Mouse (Mus musculus) thymus, postnatal 10 days (tissue): ENCODE data around the gene Msantd3.

ENCODE experiments used
- DNase-seq, 2 experiments: peaks; one replicate each; pipeline ENCODE4 v3.0.0; 2021; ENCODE audit warnings: low spot score in 2 of 2

The Msantd3 gene

DNA sequence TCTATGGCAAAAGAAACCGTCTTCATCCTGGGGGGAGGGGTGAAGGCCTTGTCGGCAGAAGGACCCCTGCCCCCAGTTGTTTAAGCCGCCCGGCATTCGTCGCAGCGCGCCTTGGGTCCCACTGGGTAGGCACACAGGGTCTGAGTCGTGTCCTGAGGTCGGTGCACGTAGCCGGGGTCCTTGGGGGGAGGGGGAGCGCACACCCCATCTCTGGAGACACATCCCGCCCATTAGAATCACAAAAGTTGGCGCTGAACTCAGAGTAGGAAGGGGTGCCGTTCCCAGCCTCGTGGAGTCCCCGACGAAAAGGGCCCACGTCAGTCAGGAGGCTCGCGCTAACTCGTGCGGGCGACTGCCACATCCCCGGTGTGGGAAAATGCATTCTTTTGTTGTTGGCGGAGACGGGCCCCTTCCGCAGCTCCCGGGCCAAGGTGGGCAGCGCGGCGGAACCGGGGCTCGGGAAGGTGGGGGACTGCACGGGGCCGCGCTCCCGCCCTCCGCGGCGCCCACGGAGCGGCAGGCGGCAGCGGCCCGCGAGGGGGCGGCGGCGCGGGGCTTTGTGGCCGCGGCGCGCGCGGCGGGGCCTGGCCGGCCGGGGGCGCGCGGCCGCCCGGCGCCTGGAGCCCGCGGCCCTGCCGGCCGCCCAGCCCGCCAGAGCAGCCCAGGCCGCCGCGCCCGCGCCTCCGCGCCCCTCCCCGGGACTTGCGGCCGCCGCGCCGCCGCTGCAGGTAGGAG is at the start of gene Msantd3:
Gene Msantd3 (plus strand): TSS at position 95 of the 735 bp plus-strand sequence.
- DNase-seq = peak; percentile 5 to 7

DNA sequence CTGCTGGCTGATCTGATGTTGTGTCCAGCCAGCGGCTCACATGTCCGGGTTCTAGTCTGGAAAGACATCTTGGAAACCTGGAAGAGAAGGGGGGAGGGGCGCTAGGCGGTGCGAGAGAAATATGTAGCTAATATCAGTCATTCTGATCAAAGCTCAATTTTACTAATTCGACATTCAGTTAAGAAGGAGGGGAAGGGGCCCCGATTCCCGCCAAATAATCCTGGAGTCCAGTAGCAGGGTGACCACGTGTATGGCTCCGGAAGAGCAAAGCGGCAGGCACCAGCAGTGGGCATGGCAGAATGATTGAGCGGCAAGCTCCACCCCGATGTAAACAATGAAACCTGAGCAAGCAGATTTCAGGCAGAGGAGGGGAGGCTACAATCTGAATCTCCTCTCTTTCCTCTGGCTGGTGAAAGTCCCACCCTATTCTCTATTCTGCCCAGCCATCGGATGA is 48.4 kb upstream of the Msantd3 start:
- no peak for DNase-seq

DNA sequence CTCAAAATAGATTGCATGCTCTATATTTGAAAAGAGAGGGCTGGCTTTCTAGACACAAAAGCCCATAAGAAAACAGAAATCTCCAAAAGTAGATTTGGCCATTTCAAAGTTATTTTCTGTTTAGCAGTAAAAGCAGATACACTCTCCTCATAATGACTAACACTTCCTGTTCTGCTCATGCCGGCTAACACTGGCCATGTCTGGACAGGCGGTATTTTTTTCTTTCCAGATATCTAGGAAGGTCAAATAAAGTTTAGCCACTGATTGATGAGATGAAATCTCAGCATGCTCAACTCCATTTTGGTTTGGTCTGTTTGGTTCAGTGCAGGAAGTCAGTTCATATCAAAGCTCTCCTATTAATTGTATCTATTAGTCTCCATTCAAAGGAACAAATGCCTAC is 47.2 kb upstream of the Msantd3 start:
- no peak for DNase-seq

DNA sequence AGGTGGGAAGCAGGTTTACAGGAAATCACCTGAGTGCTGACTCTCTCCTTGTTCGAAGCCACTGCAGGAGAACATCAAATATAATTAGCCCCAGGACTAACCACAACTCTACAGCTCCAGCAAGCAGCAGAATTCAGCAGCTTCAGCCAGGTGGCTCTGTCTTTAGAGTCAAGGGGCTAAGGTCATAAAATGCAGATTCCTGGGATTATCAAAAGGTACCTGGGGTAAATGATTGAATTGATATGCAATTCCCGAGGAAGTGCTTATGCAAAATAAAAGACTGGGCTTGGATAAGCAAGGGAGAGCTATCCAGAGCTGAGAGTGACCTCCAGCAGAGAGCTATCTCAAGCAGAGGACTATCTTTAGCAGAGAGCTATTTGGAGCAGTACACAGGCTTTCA is 28.9 kb upstream of the Msantd3 start:
- no peak for DNase-seq

DNA sequence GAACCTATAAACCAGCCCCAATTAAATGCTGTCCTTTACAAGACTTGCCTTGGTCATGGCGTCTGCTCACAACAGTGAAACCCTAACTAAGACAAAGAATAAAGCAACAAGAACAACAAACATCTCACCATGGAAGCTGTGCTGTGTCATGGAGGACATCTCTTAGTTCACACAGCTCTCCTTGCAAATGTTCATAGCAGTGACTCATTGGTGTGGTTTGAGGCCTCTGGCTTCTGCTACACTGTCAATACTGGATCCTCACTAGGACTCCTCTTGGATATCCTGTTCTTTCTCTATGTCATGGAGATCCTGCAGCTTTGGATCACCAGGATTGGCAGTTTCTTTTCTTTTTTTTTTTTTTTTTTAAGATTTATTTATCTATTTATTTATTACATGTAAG is 10.2 kb upstream of the Msantd3 start:
- no peak for DNase-seq

DNA sequence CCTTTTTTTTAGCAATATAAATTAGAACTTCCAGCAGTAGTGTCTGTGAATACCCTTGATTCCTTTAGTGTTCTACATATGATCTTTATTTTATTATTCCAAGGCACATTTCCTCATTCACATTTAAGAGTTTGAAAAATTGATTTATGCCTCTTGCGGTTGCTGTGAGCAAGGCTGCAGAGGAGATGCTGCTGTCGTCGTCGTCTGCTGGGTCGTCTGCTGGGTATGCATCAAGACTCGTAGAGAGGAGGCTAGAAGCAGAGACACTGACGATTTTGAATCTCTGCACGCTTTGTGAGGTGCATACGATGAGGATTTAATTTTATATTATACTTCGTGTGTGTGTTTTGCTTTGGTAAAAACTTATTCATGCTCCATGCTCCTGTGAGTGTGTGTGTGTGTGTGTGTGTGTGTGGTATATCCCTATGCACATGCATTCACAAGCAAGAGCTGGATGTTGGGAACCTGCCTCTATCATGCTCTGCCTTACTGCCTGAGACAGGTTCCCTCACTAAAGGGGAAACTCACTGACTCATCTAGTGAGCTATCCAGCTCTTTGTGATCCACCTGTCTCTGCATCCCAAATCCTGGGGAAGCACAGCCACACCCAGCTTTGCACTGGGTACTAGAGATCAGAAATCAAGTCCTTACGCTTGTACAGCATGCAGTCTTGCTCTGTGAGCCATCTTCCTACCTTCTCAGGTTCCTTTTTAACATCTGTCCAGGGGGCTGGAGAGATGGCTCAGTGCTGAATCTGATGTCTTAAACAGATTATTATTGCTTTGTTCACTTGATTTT is 7.7 kb upstream of the Msantd3 start:
- no peak for DNase-seq

DNA sequence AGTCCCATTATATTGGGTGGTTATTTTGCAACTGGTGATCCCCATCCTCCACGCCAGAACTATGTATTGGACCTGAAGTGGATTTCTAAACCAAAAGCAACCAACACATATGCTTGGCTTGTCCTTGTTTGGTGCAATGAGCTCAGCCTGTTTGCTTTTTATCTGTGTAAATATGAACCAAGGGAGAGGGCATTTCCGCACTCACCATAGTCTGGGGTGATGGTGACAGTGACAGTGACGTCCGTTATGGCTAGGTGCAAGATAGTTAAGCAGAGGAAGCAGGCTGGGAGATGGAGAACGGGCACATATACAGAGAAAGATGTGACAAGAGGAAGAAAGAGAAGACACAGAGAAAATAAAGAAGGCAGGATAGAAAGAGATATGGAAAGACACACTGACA is 3.5 kb upstream of the Msantd3 start:
- DNase-seq = no peak

DNA sequence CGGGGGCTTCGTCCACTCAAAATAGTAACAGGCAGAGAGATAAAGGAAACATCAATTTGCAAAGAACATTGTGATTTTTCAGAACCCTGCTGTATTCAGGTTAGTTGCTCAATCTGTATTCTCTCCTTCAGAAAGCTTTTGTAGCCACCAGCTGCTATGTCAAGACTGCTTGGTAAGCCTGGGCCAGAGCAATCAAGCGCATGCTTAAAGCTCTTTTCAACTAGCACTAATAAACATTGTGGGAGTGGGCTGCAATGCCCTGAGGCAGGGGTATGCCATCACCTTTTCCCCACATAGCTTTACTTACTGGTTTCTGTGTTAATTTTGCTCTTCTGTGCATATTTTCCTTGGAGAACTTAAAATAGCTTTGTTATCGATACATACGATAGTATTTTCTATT is 2.7 kb upstream of the Msantd3 start:
- no peak for DNase-seq

DNA sequence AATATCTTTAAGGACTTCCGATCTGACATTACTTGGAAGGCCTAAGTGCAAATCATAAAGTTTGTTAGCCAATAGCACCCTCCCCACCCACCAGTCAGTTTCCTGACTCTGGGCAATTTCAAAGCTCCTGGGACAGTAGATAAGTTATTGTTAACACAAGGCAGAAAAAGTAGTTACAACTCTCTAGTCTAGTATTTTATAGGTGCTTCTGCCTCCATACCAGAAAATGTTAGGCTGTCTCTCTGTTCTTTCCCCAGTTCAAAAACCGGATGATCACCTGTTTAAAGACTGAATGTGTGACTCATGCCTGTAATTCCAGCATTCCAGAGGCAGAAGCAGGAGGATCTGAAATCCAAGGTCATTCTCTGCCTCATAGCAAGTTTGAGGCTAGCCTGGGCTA is 1.2 kb upstream of the Msantd3 start:
- no peak for DNase-seq

DNA sequence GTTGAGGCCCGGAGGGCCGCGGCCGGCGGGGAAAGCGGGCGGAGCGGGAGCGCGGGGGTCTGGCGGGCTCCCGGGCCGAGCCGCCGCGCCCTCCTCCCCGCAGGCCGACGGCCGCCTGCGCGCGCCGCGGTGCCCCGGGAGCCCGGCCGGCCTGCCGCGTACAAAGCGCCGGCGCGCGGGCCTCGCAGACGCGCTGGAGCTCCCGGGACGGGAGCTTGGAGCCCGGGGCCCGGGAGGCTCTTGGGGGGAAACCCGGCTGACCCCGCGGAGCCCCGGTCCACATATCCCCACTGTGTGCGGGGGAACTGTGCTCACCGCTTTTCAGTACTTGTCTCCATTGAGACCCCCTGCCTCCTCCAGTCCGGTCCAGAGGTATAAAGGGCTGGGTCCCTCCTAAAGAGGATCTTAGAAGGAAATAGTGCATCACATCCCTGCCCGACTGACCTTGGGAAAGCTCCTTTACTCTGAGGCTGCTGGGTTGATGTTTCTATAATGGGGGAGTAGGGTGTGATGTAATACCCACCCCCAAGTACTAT is 909 bp downstream of the Msantd3 start:
- DNase-seq = no peak

DNA sequence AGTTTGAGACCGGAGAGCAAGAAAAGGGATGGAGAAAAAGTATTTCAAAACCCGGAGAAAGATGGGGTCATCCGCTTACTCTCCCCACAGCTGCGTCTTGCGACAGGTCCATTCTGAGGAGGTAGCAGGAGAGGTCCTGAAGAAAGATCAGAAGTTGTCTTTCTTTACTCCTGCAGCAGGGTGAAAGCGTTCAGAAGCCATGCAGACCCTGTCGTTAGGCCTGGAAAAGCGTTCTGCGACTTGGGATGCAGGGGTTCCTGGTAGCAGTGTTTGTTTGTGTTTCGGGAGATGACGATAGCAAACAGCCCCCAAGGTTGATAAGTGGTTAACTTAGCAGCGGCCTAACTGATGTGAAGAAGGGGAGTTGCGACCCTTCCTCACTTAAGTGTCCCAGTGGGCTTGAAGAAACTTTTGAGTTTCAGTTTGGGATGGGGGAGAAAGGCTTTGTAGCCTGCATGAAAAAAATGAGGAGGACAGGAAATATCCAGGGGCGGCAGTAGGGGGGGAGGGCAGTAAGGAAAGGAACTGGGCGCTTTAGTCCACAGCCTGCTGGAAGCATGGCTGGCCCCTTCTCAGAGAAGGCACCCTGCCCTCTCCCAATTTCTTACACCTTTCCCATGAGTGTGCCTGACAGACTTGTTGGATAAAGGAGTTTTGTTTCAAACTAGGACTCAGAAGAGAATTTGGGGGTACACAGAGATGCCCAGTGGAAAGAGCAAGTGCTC is 2.0 kb downstream of the Msantd3 start:
- DNase-seq = no peak

DNA sequence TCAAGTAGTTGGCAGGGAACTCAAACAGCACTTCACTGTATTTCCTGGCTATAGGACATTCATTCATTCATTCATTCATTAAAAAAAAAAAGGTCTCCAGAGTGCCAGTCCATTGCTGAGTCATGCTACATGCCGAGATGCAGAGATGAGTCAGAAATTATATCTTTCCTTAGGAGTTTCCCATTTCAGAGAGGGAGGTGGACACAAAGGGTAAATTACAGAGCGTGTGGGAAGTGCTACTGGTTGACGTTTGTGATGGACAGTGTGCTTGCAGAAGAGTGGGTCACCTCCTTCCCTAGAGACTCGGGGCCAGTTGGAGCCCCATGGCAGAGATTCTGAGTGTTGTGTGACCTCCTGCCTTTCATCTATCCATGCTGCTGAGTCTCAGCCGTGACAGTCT is 2.6 kb downstream of the Msantd3 start:
- DNase-seq = no peak

DNA sequence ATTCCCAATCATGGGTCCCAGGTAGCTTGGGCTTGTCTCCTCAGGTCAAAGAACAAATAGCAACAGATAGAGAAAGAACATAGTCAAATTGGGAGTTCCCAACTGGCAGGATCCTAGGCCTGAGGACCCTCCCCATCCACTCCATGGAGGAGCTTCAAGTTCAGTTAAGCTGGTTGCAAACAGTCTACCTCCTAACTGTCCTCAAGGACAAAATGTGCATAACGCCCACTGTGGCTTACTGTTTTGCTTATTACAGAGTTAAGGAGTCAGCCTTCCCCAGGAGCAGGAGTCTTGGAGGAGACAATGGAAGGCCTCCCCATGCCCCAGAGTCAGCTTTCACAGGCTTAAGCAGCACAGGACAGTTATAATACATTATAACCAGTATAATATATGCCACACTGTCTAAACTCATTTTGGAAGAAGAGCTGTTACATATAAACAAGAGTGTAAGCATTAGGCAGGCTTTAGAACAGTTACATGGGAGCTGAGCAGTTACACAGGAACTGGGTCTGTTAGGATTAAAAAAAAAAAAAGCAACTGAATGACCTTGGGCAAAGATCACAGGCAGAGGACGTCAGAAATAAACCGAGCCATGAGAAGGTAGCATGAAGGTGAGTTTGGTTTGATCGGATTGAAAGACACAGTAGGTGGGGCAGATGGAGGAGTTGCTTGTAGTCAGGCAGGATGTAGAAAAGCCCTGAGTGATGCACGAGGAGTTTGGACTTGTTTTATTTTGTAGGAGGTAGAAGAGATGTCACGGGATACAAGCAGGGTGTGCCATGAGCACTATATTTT is 3.5 kb downstream of the Msantd3 start:
- DNase-seq = no peak

DNA sequence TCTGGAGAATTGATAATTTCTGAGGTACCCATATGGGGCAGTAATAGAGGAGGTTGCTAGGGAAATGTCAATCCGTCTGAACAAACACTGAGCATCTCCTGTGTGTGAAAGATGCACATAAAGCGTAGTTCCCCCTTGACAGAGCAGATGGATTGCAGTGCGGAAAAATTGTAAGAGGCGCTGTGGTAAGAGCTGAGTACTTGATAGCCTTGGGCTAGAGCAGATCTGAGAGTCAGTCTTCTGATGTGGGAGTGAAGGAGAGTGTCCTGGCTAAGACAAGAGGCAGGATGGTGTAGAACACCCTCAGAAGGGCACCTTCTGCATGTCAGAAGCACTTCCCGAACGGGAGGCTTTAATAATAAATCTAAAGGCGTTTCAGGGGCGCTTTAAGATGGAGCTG is 4.4 kb downstream of the Msantd3 start:
- DNase-seq = no peak

DNA sequence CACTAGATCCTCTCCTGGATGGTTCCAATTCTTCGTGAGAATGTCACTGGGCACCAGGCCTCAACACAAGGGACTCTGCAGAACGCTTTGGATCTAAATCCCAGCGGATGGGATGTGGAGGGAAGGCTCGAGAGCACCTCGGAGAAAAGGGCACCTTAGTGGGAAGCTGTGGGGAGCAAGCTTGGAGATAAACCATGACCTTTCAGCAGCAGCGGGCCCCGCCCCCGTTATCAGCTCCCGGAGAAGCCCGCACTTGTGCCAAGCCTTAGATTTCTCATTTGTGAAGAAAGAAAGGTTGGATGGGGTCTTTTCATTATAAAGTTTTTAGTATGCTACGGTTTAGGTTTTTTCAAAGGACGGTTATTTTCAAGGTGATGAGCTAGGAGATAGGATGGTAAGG is 6.2 kb downstream of the Msantd3 start:
- no peak for DNase-seq

DNA sequence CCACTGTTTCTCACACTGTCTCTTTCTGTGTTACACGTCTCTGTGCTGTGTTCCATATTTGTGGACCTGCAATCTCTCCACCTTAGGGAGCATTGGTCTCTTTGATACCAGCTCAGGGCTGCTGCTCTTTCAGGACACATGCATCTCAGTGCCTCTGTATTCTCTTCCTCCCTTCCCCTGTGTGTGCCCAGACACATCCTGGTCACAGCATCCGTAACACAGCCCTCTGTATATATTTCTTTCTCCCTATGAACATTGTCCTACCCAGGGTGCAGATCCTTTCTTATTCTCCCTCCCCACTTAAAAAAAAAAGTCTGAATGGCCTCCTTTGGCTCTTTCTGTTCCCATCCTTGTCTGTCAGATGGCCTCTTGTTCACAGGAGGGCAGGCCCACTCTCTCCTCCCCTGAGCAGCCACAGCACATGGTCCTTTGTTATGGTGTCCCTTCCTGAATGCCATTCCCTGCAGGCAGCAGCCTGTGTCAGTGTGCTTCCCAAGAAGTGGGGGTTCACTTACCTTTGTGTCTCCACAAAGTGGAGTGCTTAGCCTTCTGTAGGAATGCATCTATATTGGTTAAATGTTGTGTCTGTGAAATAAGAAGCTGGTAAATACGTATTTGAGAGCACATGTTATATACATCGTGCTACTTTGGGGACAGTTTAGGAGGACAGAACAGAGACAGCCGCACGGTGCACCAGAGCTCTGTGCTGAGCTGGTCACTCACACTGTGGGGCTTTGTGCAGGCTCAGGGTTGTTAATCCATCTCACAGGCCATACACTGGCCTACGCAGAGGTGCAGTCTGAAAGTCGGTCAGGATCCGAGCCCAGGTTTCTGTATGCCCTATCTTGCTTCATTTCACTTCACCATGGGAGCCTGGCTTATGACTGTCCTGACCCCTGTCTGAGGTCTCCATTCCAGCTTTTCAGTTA is 7.1 kb downstream of the Msantd3 start:
- no peak for DNase-seq

DNA sequence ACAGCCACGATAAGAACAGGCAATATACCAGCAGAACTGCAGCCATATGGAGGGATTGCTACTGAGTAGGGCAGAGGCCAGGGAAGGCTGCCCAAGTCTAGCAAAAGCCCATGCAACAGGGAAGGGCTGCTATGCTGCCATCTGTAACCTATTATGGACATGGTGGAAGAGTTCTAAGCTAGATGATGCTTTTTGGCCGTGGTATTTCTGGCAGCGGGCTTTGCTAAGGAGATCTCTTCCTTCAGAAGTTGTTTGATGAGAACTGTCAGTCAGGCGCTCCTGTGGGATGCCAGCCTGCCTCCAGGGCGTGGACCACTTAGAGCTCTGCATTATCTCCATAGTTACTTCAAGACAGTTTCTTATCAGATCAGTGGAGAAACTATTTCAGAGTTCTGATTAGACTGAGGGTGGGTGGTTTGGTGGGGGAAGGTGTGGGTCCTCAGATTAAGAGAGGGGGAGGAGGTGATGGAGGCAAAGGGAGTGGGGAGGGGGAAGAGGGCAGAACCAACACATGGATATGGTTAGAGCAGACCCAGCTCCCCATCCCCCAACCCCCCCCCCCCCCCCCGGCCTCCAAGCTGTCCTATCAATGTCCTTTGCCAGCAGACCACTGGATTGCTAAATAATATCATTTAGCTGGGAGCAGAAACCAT is 8.8 kb downstream of the Msantd3 start:
- DNase-seq = no peak

DNA sequence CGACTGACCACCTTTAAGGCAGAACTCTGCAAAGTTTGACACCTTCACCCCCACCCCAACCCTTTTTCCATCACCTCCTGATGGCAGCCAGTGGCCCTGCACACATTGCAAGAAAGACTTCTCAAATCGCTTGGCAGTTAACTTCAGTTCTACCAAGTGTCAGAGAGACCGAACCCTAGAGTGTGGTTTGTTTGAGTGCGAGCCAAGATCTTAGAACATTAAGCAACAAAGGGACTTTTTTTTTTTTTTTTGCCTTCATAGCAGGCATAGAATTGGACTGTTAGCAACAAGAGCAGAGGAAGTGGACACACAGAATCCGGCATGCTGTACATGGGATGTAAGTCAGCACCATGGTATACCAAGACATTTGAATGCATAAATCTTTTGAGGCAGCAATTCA is 9.9 kb downstream of the Msantd3 start:
- DNase-seq = no peak

DNA sequence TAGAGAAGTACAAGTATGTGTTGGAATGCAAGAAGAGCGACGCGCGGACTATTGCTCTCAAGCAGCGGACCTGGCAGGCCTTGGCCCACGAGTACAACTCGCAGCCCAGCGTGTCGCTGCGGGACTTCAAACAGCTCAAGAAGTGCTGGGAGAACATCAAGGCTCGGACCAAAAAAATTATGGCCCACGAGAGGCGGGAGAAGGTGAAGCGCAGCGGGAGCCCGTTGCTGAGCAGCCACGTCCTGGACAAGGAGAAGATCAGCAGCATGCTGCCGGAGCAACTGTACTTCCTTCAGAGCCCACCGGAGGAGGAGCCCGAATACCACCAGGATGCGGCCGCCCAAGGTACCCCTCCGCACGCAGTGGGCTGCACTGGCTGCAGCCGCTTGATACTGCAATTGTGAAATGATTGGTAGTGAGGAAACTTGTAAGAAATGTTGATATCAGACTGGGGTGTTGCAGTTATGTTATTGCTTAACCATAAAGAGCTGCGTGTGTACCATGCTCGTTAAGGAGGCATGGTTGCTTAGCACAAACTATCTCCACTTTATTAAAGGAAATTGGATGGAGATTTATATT is 12.8 kb downstream of the Msantd3 start:
- no peak for DNase-seq

DNA sequence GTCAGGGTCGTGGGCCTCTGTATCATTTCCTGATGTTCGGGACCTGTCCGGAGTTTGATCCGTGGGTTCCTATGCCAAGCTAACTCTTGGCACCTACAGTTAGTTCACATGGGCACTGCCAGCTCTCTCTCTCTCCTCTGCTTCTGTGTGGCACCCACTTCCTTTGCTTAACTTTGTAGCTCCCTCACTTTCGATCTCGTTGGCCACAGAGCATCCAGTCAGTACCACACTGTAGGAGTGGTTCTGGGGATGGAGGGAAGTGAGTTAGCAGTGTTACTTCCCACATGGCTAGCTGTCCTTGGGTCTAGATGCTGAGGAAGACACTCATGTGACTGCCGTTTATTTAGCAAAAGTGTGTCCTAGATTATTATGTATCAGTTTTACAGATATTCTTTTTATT is 14.4 kb downstream of the Msantd3 start:
- DNase-seq = no peak
